In genomic region chrX:76201366-76201765, GRCm38 (mm10) we compare ENCODE assay signal across 8 mouse cellular contexts.
DNase-seq lines count a peak whose midpoint lies in the region; ATAC-seq lines count a peak whose summit lies in the region.

No protein-coding gene starts in this region.

- no peak overlapping the region for H3K4me3 ChIP-seq in embryonic facial prominence, embryonic 14.5 days (ENCODE audit: low read depth, low read length)
- H3K4me3 ChIP-seq in neural tube, embryonic 11.5 days (ENCODE audit: low read depth, low read length), result no peak overlapping the region

- no peak for ATAC-seq in embryonic facial prominence, embryonic 14.5 days (ENCODE audit: low read depth)
- ATAC-seq in neural tube, embryonic 11.5 days (ENCODE audit: insufficient read depth, low FRiP score, low TSS enrichment), result no peak

- no peaks in the 10 kb centered on the region for H3K36me3 ChIP-seq in embryonic facial prominence, embryonic 14.5 days (ENCODE audit: control insufficient read depth, insufficient read depth, low read length)
- H3K36me3 ChIP-seq in neural tube, embryonic 11.5 days (ENCODE audit: control insufficient read depth, insufficient read depth, low read length), result no peaks in the 10 kb centered on the region

- H3K9me3 ChIP-seq in embryonic facial prominence, embryonic 14.5 days (ENCODE audit: control insufficient read depth, low read length), result no peaks in the 10 kb centered on the region
- H3K9me3 ChIP-seq in neural tube, embryonic 11.5 days (ENCODE audit: control insufficient read depth, low read length), result no peaks in the 10 kb centered on the region

- WGBS in embryonic facial prominence, embryonic 14.5 days, result 22% methylated on average over 4 of the region's 4 CpGs
- WGBS in neural tube, embryonic 11.5 days, result 21% methylated on average over 4 of the region's 4 CpGs

- H3K27me3 ChIP-seq in embryonic facial prominence, embryonic 14.5 days (replicated peaks; ENCODE audit: control insufficient read depth, insufficient read depth, low read length), result no peaks in the 10 kb centered on the region
- H3K27me3 ChIP-seq in neural tube, embryonic 11.5 days (ENCODE audit: control insufficient read depth, insufficient read depth, low read length), result no peaks in the 10 kb centered on the region

- DNase-seq in gastrocnemius, adult 18-20 months (ENCODE audit: low spot score), result peak; percentile 15
- no peak for DNase-seq in gastrocnemius, postnatal 25 days
- peak; percentile 35 for DNase-seq in urinary bladder, postnatal 25 days (ENCODE audit: low spot score)
- no peak for DNase-seq in urinary bladder, postnatal 10 days (ENCODE audit: low spot score)
- peak; percentile 41 for DNase-seq in embryonic facial prominence, embryonic 14.5 days (ENCODE audit: low spot score)
- DNase-seq in layer of hippocampus, postnatal 36 days, result peak; percentile 11 to 30
- peak; percentile 13 for DNase-seq in neural tube, embryonic 11.5 days (ENCODE audit: low spot score)
- DNase-seq in spleen, postnatal 14 days (ENCODE audit: low spot score in 2 of 2), result no peak

- H3K9ac ChIP-seq in embryonic facial prominence, embryonic 14.5 days (ENCODE audit: low read depth, low read length), result no peak overlapping the region
- no peak overlapping the region for H3K9ac ChIP-seq in neural tube, embryonic 11.5 days (ENCODE audit: low read length)

- no peak overlapping the region for H3K4me2 ChIP-seq in embryonic facial prominence, embryonic 14.5 days (ENCODE audit: low read depth, low read length)
- H3K4me2 ChIP-seq in neural tube, embryonic 11.5 days (ENCODE audit: low read depth), result no peak overlapping the region

- no peaks in the 10 kb centered on the region for H3K4me1 ChIP-seq in embryonic facial prominence, embryonic 14.5 days (ENCODE audit: control insufficient read depth, insufficient read depth, low read length)
- no peaks in the 10 kb centered on the region for H3K4me1 ChIP-seq in neural tube, embryonic 11.5 days (ENCODE audit: control insufficient read depth, insufficient read depth, low read length)

- H3K27ac ChIP-seq in embryonic facial prominence, embryonic 14.5 days (replicated peaks; ENCODE audit: low read depth, low read length), result no peak overlapping the region
- H3K27ac ChIP-seq in neural tube, embryonic 11.5 days (ENCODE audit: low read depth, low read length), result no peak overlapping the region

Comparison
In these comparisons a context has a peak if more than half of its experiments do, and no peak if none do; other contexts are left out.
1. DNase-seq: peak in gastrocnemius, adult 18-20 months (single experiment), urinary bladder, postnatal 25 days (single experiment), embryonic facial prominence, embryonic 14.5 days (single experiment), layer of hippocampus, postnatal 36 days (2 of 2) and neural tube, embryonic 11.5 days (single experiment); none in gastrocnemius, postnatal 25 days (single experiment), urinary bladder, postnatal 10 days (single experiment) and spleen, postnatal 14 days (0 of 2).